ENCODE assay signal across 30 mouse cellular contexts in the genomic region with DNA sequence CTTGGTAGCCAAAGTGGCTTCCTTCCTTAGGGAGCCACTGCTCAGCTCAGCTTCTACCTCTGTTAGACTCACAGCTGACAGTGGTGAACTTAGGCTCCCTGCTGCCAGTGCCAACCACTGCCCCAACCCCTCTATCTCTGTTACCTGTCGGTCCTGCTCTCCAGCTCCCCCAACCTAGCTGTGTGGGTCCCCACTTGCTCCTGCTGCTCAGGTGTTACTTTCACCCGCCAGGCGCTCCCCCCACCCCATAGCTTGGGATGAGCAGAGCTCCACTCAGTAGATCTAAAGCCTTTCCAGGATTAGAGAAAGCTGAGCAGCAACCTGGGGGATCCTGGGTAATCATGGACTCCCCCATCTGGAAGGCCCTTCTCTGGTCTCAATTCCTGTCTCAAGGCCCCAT.
"Had no signal": no experiment of that assay in that cellular context is flagged by ENCODE, and none has a peak within 500 bp of the region (broad histone marks: within the 10 kb centered on the region; RNA-seq: fewer than 3 reads in every experiment).

No protein-coding gene starts in this region.

- H3K27me3 ChIP-seq: limb, embryonic 12.5 days; limb, embryonic 13.5 days; limb, embryonic 15.5 days; liver, embryonic 12.5 days; liver, embryonic 13.5 days; liver, embryonic 15.5 days; lung, embryonic 15.5 days; megakaryocyte, embryonic 14.5 days; midbrain, embryonic 12.5 days; midbrain, embryonic 15.5 days had no signal

- H3K36me3 ChIP-seq: limb, embryonic 10.5 days; limb, embryonic 12.5 days; limb, embryonic 13.5 days; limb, embryonic 15.5 days; liver, embryonic 12.5 days; liver, embryonic 13.5 days; liver, embryonic 15.5 days; lung, embryonic 15.5 days; midbrain, embryonic 10.5 days; midbrain, embryonic 12.5 days; midbrain, embryonic 15.5 days had no signal

- H3K4me3 ChIP-seq: left cerebral cortex, adult 2 months; limb, embryonic 10.5 days; limb, embryonic 12.5 days; limb, embryonic 13.5 days; limb, embryonic 15.5 days; liver, embryonic 12.5 days; liver, embryonic 13.5 days; liver, embryonic 15.5 days; lung, embryonic 15.5 days; megakaryocyte, embryonic 14.5 days; midbrain, embryonic 10.5 days; midbrain, embryonic 12.5 days; midbrain, embryonic 15.5 days; myocyte had no signal

- ATAC-seq: liver, embryonic 12.5 days; liver, postnatal 0 days; lung, postnatal 0 days; midbrain, embryonic 15.5 days; midbrain, embryonic 16.5 days had no signal

- H3K4me1 ChIP-seq: limb, embryonic 10.5 days; limb, embryonic 12.5 days; limb, embryonic 13.5 days; limb, embryonic 15.5 days; liver, embryonic 12.5 days; liver, embryonic 13.5 days; liver, embryonic 15.5 days; lung, embryonic 15.5 days; megakaryocyte, embryonic 14.5 days; midbrain, embryonic 10.5 days; midbrain, embryonic 12.5 days; midbrain, embryonic 15.5 days had no signal

- H3K9ac ChIP-seq: limb, embryonic 12.5 days; limb, embryonic 13.5 days; limb, embryonic 15.5 days; liver, embryonic 12.5 days; liver, embryonic 13.5 days; liver, embryonic 14.5 days; liver, embryonic 15.5 days; liver, postnatal 0 days; lung, embryonic 14.5 days; lung, embryonic 15.5 days; midbrain, embryonic 12.5 days; midbrain, embryonic 15.5 days had no signal

- H3K27ac ChIP-seq: left cerebral cortex, adult 2 months; limb, embryonic 10.5 days; limb, embryonic 12.5 days; limb, embryonic 13.5 days; limb, embryonic 15.5 days; liver, embryonic 12.5 days; liver, embryonic 13.5 days; liver, embryonic 14.5 days; liver, embryonic 15.5 days; lung, embryonic 15.5 days; macrophage; midbrain, embryonic 10.5 days; midbrain, embryonic 12.5 days; midbrain, embryonic 15.5 days had no signal

- DNase-seq: left cerebral cortex, postnatal 4 days; liver; liver, embryonic 13.5 days; liver, postnatal 0 days; lung, adult 18-20 months; lung, adult 2 months; lung, embryonic 14.5 days; lung, postnatal 10 days; lung, postnatal 14 days; lung, postnatal 36 days; lung, postnatal 4 days had no signal

- H3K9me3 ChIP-seq: limb, embryonic 10.5 days; limb, embryonic 12.5 days; limb, embryonic 13.5 days; limb, embryonic 15.5 days; liver, embryonic 12.5 days; liver, embryonic 13.5 days; liver, embryonic 15.5 days; lung, embryonic 15.5 days; midbrain, embryonic 10.5 days; midbrain, embryonic 12.5 days; midbrain, embryonic 15.5 days had no signal

- H3K4me2 ChIP-seq: limb, embryonic 12.5 days; limb, embryonic 13.5 days; limb, embryonic 15.5 days; liver, embryonic 11.5 days; liver, embryonic 12.5 days; liver, embryonic 13.5 days; liver, embryonic 15.5 days; lung, embryonic 14.5 days; lung, embryonic 15.5 days; midbrain, embryonic 11.5 days; midbrain, embryonic 12.5 days; midbrain, embryonic 15.5 days had no signal
